Mouse (Mus musculus) liver, adult 2 months (tissue): ENCODE results near the gene Zbp1.

ENCODE experiments used
- CTCF ChIP-seq: fragments of 200-500 bp; IDR thresholded peaks from 2 replicates; pipeline ENCODE4 v1.5.1; 2011; ENCODE audit warnings: low read depth, low read length, control low read depth
- POLR2A ChIP-seq: fragments of 200-500 bp; IDR thresholded peaks from 2 replicates; pipeline ENCODE4 v1.6.1; 2011; ENCODE audit warnings: low read length, control low read depth; ENCODE audit not compliant: insufficient read depth; ENCODE audit errors: extremely low read depth

GRCm38 (mm10) chr2:173171470-173171869 lies 47.3 kb downstream of the Zbp1 start:
- TF ChIP-seq CTCF (no peak), POLR2A (no peak)
